Mouse (Mus musculus) embryonic fibroblast, embryonic 13.5 days (primary cell): ENCODE results near the gene B3gnt8.

Experiments used
- CTCF ChIP-seq: IDR thresholded peaks from 2 replicates; pipeline ENCODE4 v1.5.1; 2011; ENCODE audit warnings: mild to moderate bottlenecking, control low read depth, low read length, moderate library complexity, borderline replicate concordance; ENCODE audit not compliant: insufficient read depth
- POLR2A ChIP-seq: IDR thresholded peaks from 2 replicates; pipeline ENCODE4 v1.6.1; 2011; ENCODE audit warnings: low read depth, mild to moderate bottlenecking, control low read depth, low read length, moderate library complexity

- no peak for TF ChIP-seq CTCF
- no peak for TF ChIP-seq POLR2A
Measured at GRCm38 (mm10) chr7:25644136-25644535, 17.7 kb downstream of the B3gnt8 start.
